Comparison of ENCODE assay signal across 9 mouse cellular contexts in the genomic region with DNA sequence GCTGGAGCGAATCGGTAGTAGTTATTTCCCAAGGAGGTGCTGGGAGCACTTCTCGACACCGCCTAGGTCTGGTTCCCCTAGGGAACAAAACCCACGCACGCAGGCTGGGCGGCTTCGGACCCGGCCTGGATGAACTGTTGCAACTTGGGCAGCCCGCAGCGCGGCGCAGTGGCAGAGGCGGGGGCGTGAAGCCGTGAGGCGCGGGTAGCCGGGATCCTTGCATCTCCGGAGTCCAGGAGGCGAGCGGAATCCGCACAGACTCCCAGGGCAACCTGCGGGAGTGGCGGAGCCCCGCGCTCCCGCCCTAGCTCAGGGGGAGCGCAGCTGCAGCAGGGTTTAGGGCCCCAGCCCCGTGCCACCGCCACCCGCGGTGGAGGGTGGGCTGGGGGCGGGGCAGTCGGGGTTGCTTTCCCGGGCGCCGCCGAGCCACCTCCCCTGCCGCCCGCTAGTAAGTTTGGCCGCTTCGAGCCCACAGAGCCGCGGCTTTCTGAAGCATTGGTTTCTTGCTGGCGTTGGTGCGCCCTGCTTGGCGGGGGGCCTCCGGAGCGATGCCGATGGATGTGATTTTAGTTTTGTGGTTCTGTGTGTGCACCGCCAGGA. TPM values are rescaled to one million over a fixed set of nuclear protein-coding genes. Genes with fewer than 3 reads are reported as not detected.
A peak's percentile ranks its signal among the peaks of the same experiment; 100 is the strongest.
DNase-seq lines count a peak whose midpoint lies in the region; ATAC-seq lines count a peak whose summit lies in the region.
"Had no signal": no experiment of that assay in that cellular context is flagged by ENCODE, and none has a peak within 500 bp of the region (broad histone marks: within the 10 kb centered on the region; RNA-seq: fewer than 3 reads in every experiment).

A gene (plus strand): TSS at position 24 of the 600 bp plus-strand sequence.

- H3K9ac ChIP-seq in lung, embryonic 15.5 days: peak within 1 kb of the TSS; percentile 29; the same call in 1 of the 2 replicates
- peak within 1 kb of the TSS; percentile 62 for H3K9ac ChIP-seq in intestine, embryonic 16.5 days (ENCODE audit: low read depth, low read length)
- H3K9ac ChIP-seq in midbrain, embryonic 12.5 days (replicated peaks): peak within 1 kb of the TSS; percentile 56

- peak within 1 kb of the TSS; percentile 47 for H3K4me3 ChIP-seq in lung, embryonic 15.5 days
- H3K4me3 ChIP-seq in intestine, embryonic 16.5 days (ENCODE audit: low read length): peak within 1 kb of the TSS; percentile 55
- peak within 1 kb of the TSS; percentile 57 for H3K4me3 ChIP-seq in midbrain, embryonic 12.5 days

- WGBS in lung, embryonic 15.5 days: under 1% methylated on average over 52 of the region's 52 CpGs
- WGBS in intestine, embryonic 16.5 days: under 1% methylated on average over 52 of the region's 52 CpGs
- under 1% methylated on average over 52 of the region's 52 CpGs for WGBS in midbrain, embryonic 12.5 days

- H3K36me3 ChIP-seq in lung, embryonic 15.5 days: no peaks in the 10 kb centered on the region
- H3K36me3 ChIP-seq in intestine, embryonic 16.5 days (ENCODE audit: control insufficient read depth, insufficient read depth, low read length): no peaks in the 10 kb centered on the region
- H3K36me3 ChIP-seq in midbrain, embryonic 12.5 days: no peaks in the 10 kb centered on the region

- peak; percentile 23 for DNase-seq in adrenal gland, postnatal 14 days
- no peak for DNase-seq in adrenal gland, adult 18-20 months (ENCODE audit: low spot score in 2 of 2)
- DNase-seq in lung, adult 18-20 months: no peak
- no peak for DNase-seq in urinary bladder, postnatal 25 days (ENCODE audit: low spot score)

- no peak within 1 kb of the TSS for H3K27ac ChIP-seq in lung, embryonic 15.5 days
- H3K27ac ChIP-seq in intestine, embryonic 16.5 days (ENCODE audit: low read length): no peak within 1 kb of the TSS
- no peak within 1 kb of the TSS for H3K27ac ChIP-seq in midbrain, embryonic 12.5 days (replicated peaks)

- ATAC-seq in lung, embryonic 15.5 days (ENCODE audit: borderline replicate concordance, extremely low read depth, low FRiP score, low TSS enrichment): peak; percentile 21; the same call in 1 of the 2 replicates
- ATAC-seq in intestine, embryonic 16.5 days: peak; percentile 31
- peak; percentile 69 for ATAC-seq in midbrain, embryonic 12.5 days (ENCODE audit: low FRiP score, low read depth)
- no peak for ATAC-seq in inflammation-experienced regulatory T-cells, adult 6 months

- no peaks in the 10 kb centered on the region for H3K9me3 ChIP-seq in lung, embryonic 15.5 days
- H3K9me3 ChIP-seq in intestine, embryonic 16.5 days (ENCODE audit: control insufficient read depth, low read length): no peaks in the 10 kb centered on the region
- no peaks in the 10 kb centered on the region for H3K9me3 ChIP-seq in midbrain, embryonic 12.5 days

- H3K27me3 ChIP-seq in lung, embryonic 15.5 days: peaks cover 79% of the 10 kb centered on the region
- peaks cover 34% of the 10 kb centered on the region for H3K27me3 ChIP-seq in intestine, embryonic 16.5 days (replicated peaks; ENCODE audit: control insufficient read depth, insufficient read depth, low read length)
- H3K27me3 ChIP-seq in midbrain, embryonic 12.5 days: peaks cover 82% of the 10 kb centered on the region

- peak within 1 kb of the TSS; percentile 93 for H3K4me2 ChIP-seq in lung, embryonic 15.5 days
- peak within 1 kb of the TSS; percentile 94 for H3K4me2 ChIP-seq in intestine, embryonic 16.5 days (ENCODE audit: low read depth, low read length)
- peak within 1 kb of the TSS; percentile 99 for H3K4me2 ChIP-seq in midbrain, embryonic 12.5 days (replicated peaks)

- H3K4me1 ChIP-seq in lung, embryonic 15.5 days: peaks cover 13% of the 10 kb centered on the region
- H3K4me1 ChIP-seq in intestine, embryonic 16.5 days (ENCODE audit: control insufficient read depth, insufficient read depth, low read length): peaks cover 11% of the 10 kb centered on the region
- peaks cover 12% of the 10 kb centered on the region for H3K4me1 ChIP-seq in midbrain, embryonic 12.5 days

RNA-seq across cellular contexts. Expression of the gene that starts here (rescaled TPM):
- 1.9 and 2.1 TPM in 2 replicates for total RNA-seq in adrenal gland, postnatal 14 days (2021)
- under 1 TPM; 0.10 to 0.60 TPM for total RNA-seq in adrenal gland, adult 18-20 months (2021)
- 3.5 and 3.6 TPM in 2 replicates for polyA plus RNA-seq in lung, embryonic 15.5 days (2015; fragmentation: Nextera tagmentation; extraction: Ambion mirVana)
- polyA plus RNA-seq in intestine, embryonic 16.5 days (2015; fragmentation: Nextera tagmentation; extraction: Ambion mirVana): 3.5 and 4.2 TPM in 2 replicates
- 2.9 and 3.4 TPM in 2 replicates for polyA plus RNA-seq in midbrain, embryonic 12.5 days (2016; fragmentation: Nextera tagmentation; extraction: Ambion mirVana)
- not detected for polyA plus RNA-seq in inflammation-experienced regulatory T-cells, adult 6 months (2017; shearing (Covaris generic))
- total RNA-seq: common myeloid progenitor, adult 5-6 weeks had no signal
